Mouse (Mus musculus): ENCODE data around the gene Bcl2l14. TPM values are rescaled to one million over a fixed set of nuclear protein-coding genes. Genes with fewer than 3 reads are reported as not detected.

The Bcl2l14 gene
- total RNA-seq, 2 experiments from 2014 or later: not detected

Other genes starting within 250 kb of the Bcl2l14 start
- 10 to 100 TPM; 40.9 to 41.9 TPM for gene Lrp6, start 170.6 kb downstream of the Bcl2l14 start, total RNA-seq (2021)
- 1 to 10 TPM; 2.8 to 3.4 TPM for gene Mansc1, start 236.2 kb downstream of the Bcl2l14 start, total RNA-seq (2021)
- gene Borcs5, start 243.2 kb downstream of the Bcl2l14 start, total RNA-seq (2021): 10 to 100 TPM; 11.0 to 12.0 TPM

Measured in gastrocnemius, postnatal 14 days (tissue).